Mouse (Mus musculus) liver, embryonic 16.5 days (tissue): Measurements from ENCODE around the gene Kif13a. TPM values are rescaled to one million over a fixed set of nuclear protein-coding genes. Genes with fewer than 3 reads are reported as not detected.

ENCODE experiments used
- ATAC-seq: fragments of 200-750 bp; cut with Nextera tagmentation; 2 replicates; pipeline ENCODE4 v1.8.0; 2017; ENCODE audit warnings: low read depth, mild to moderate bottlenecking, moderate number of reproducible peaks, moderate library complexity
- H3K27ac ChIP-seq: fragments of 300-500 bp; sonication (generic); 2 replicates; pipeline ENCODE4 v1.5.1; 2014; ENCODE audit warnings: mild to moderate bottlenecking, low read length
- H3K27me3 ChIP-seq: fragments of 300-500 bp; sonication (generic); 2 replicates; pipeline ENCODE4 v1.6.1; 2014; ENCODE audit warnings: low read depth, low read length, mixed read lengths; ENCODE audit not compliant: control insufficient read depth, insufficient read depth
- H3K36me3 ChIP-seq: fragments of 300-500 bp; sonication (generic); 2 replicates; pipeline ENCODE4 v1.6.1; 2014; ENCODE audit warnings: mild to moderate bottlenecking; ENCODE audit not compliant: control insufficient read depth, insufficient read depth
- H3K4me1 ChIP-seq: fragments of 300-500 bp; sonication (generic); 2 replicates; pipeline ENCODE4 v1.6.1; 2014; ENCODE audit warnings: low read depth, low read length, mixed read lengths; ENCODE audit not compliant: control insufficient read depth
- H3K4me2 ChIP-seq: fragments of 300-500 bp; sonication (generic); 2 replicates; pipeline ENCODE4 v1.6.1; 2014; ENCODE audit warnings: low read depth, low read length, mixed read lengths
- H3K4me3 ChIP-seq: fragments of 300-500 bp; sonication (generic); 2 replicates; pipeline ENCODE4 v1.5.1; 2014; ENCODE audit warnings: low read depth, mild to moderate bottlenecking, low read length
- H3K9ac ChIP-seq: fragments of 300-500 bp; sonication (generic); 2 replicates; pipeline ENCODE4 v1.6.1; 2014; ENCODE audit warnings: low read depth, low read length
- H3K9me3 ChIP-seq: fragments of 300-500 bp; sonication (generic); replicated peaks from 2 replicates; pipeline ENCODE4 v1.6.1; 2016; ENCODE audit warnings: low read length; ENCODE audit not compliant: control insufficient read depth
- WGBS: fragments of 180-500 bp; shearing (Covaris S2); extraction: QIAGEN DNeasy Blood & Tissue Kit; methylation state at CpG from one replicate; pipeline ENCODE4 v1.1.7; 2014; ENCODE audit not compliant: insufficient replicate concordance; 5-methylcytosine and 5-hydroxymethylcytosine counted together
- polyA plus RNA-seq: library from polyadenylated mRNA; unstranded; fragments of >200 nt; fragmentation: Nextera tagmentation; extraction: Ambion mirVana; gene quantifications from 2 replicates; pipeline ENCODE4 v1.2.1, GENCODE M21; 2015

Gene Kif13a
- polyA plus RNA-seq, 1 experiment from 2014 or later: 1.5 TPM

DNA sequence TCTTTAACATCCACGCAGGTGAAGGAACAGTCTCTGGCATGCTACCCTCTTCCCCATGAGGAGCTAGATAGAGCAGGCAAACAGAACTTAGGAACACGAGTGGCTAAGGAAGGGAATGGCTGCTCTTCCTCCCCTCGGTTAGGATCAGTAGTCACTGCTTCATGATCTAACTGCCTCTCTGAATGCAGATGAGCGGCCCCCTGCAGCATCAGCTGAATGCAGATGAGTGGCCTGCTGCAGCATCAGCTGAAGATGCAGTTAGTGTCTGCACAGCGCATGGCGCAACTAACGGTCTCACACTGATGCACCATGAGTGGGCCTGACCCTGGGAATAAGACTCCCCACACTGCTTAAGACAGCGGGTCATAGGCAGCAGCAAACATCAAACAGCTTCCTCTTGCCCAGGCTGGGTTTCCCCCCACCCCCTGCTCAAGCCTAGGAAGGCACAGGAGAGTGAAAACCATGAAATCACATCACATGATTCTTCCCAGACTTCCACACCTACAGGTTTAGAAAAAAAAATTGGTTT lies 170.3 kb downstream of the Kif13a start:
- no peak overlapping the region for H3K4me2 ChIP-seq
- 74% methylated on average over 8 of the region's 8 CpGs for WGBS
- no peak overlapping the region for H3K9ac ChIP-seq
- H3K4me1 ChIP-seq: no peaks in the 10 kb centered on the region
- H3K9me3 ChIP-seq: no peaks in the 10 kb centered on the region
- no peaks in the 10 kb centered on the region; the same call in 1 of the 2 replicates for H3K36me3 ChIP-seq
- no peak overlapping the region for H3K4me3 ChIP-seq
- H3K27ac ChIP-seq: no peak overlapping the region
- ATAC-seq: no peak
- H3K27me3 ChIP-seq: no peaks in the 10 kb centered on the region

- H3K4me2 ChIP-seq: no peak overlapping the region
- ATAC-seq: no peak
- H3K4me3 ChIP-seq: no peak overlapping the region
- 84% methylated on average over 13 of the region's 13 CpGs for WGBS
- H3K4me1 ChIP-seq: no peaks in the 10 kb centered on the region
- H3K27ac ChIP-seq: no peak overlapping the region
- no peak overlapping the region for H3K9ac ChIP-seq
- H3K9me3 ChIP-seq: no peaks in the 10 kb centered on the region
- no peaks in the 10 kb centered on the region; the same call in 1 of the 2 replicates for H3K36me3 ChIP-seq
- H3K27me3 ChIP-seq: no peaks in the 10 kb centered on the region
Observed at GRCm38 (mm10) chr13:46758627-46759026, 171.0 kb downstream of the Kif13a start.

DNA sequence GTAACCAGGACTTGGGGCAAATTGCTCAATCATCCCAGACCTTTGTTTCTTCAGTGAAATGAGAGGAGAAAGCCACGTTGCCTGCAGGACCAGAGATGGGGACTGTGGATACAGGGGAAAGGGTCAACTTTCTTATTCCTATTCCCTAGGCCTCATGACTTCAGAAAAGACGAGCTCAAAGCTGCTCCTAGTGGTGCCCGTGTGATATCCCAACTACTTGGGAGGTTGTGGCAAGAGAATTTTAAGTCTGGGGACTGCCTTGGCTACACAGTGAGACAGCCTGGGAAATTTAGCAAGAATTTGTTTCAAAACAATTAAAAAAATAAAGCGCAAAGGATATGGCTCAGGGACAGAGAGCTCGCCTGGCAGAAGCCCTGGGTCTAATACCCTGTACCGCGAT lies 171.7 kb downstream of the Kif13a start:
- H3K4me1 ChIP-seq: no peaks in the 10 kb centered on the region
- no peaks in the 10 kb centered on the region; the same call in 1 of the 2 replicates for H3K36me3 ChIP-seq
- no peak overlapping the region for H3K9ac ChIP-seq
- no peak overlapping the region for H3K4me3 ChIP-seq
- H3K27me3 ChIP-seq: no peaks in the 10 kb centered on the region
- H3K9me3 ChIP-seq: no peaks in the 10 kb centered on the region
- WGBS: 76% methylated on average over 7 of the region's 7 CpGs
- no peak overlapping the region for H3K4me2 ChIP-seq
- no peak for ATAC-seq
- no peak overlapping the region for H3K27ac ChIP-seq

DNA sequence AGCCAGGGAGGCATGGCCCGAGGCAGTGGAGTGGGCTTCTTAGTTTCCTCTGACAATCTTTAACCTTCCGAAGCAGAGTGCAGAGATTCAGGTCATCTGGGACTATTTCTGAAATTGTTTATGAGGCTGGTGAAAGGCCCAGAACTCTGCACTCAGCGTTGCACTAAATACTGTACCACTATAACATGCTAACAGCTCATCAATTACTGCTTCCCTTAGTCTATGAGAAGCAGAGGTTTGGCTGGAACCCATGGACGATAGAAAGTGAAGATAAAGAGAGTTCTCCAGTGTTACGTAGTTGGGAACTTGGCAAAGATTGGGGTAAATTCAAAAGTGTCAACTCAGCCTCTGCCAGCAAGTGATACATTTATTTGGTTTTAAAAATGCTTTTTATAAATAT lies 176.4 kb downstream of the Kif13a start:
- no peak overlapping the region for H3K27ac ChIP-seq
- H3K36me3 ChIP-seq: no peaks in the 10 kb centered on the region; the same call in 1 of the 2 replicates
- no peaks in the 10 kb centered on the region for H3K9me3 ChIP-seq
- no peak for ATAC-seq
- no peak overlapping the region for H3K4me2 ChIP-seq
- no peak overlapping the region for H3K4me3 ChIP-seq
- H3K4me1 ChIP-seq: peaks cover 2% of the 10 kb centered on the region
- H3K9ac ChIP-seq: no peak overlapping the region
- WGBS: 69% methylated on average over 5 of the region's 5 CpGs
- H3K27me3 ChIP-seq: no peaks in the 10 kb centered on the region

DNA sequence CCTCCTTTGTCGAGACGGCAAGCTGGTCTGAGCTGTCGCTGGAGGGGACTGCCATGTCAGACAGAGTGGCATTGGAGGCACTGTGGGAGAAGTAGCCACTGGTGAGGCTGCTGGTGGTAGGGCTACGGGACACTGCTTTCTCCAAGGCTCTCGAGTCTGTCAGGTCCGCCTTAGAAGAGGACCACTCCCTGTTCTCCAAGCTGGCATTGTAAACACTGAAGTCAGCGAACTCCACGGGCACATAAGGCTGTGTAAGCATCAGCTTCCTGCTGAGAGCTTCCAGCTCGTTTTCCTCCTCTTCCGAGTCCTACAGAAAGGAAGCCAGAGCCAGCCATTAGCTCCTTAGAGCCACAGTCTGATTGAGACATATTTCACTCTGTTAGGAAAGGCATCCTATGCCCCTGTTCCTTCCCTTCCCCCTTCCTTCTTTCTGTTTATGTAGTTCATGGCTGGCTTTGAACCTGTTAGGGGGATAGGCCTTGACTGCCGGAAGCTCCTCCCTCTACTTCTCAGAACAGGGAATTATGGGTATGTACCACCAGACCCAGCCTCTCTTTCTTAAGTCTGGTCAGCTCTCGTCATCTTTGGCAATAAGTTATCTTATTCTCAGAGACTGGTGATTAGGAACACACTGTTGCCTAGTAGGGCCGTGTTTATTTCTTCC lies 177.0 kb downstream of the Kif13a start:
- peaks cover 8% of the 10 kb centered on the region for H3K4me1 ChIP-seq
- no peak overlapping the region for H3K27ac ChIP-seq
- no peak overlapping the region for H3K9ac ChIP-seq
- ATAC-seq: no peak
- H3K36me3 ChIP-seq: no peaks in the 10 kb centered on the region; the same call in 1 of the 2 replicates
- H3K4me2 ChIP-seq: no peak overlapping the region
- no peaks in the 10 kb centered on the region for H3K9me3 ChIP-seq
- no peak overlapping the region for H3K4me3 ChIP-seq
- H3K27me3 ChIP-seq: no peaks in the 10 kb centered on the region
- 73% methylated on average over 13 of the region's 13 CpGs for WGBS

GRCm38 (mm10) chr13:46748138-46748873 lies 181.4 kb downstream of the Kif13a start:
- H3K4me2 ChIP-seq: no peak overlapping the region
- no peaks in the 10 kb centered on the region for H3K27me3 ChIP-seq
- H3K9ac ChIP-seq: no peak overlapping the region
- 29% methylated on average over 5 of the region's 5 CpGs for WGBS
- H3K4me1 ChIP-seq: peaks cover 8% of the 10 kb centered on the region
- no peaks in the 10 kb centered on the region; the same call in 1 of the 2 replicates for H3K36me3 ChIP-seq
- 0 out of 2 replicates have a peak overlapping the region, but pooled peaks have one; percentile 35 for H3K27ac ChIP-seq
- peak; percentile 79 for ATAC-seq
- no peak overlapping the region for H3K4me3 ChIP-seq
- no peaks in the 10 kb centered on the region for H3K9me3 ChIP-seq

DNA sequence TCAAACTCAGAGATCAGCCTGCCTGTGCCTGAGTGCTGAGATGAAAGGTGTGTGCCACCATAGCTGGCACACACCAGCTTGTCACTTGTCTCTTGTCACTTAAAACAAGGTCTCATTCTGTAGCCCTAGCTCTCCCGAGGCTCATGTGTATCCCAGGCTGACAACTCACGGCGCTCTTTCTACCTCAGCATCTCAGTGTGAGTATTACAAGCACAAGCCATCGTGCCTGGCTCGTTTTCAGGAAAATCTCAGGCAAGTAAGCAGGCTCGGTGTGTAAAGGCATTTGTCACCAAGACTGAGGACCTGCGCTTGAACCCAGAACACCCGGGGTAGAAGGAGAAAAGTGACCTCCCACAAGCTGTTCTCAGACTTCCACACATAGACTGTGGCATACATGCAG lies 185.8 kb downstream of the Kif13a start:
- WGBS: 71% methylated on average over 8 of the region's 8 CpGs

GRCm38 (mm10) chr13:46742367-46742766 lies 187.3 kb downstream of the Kif13a start:
- H3K4me3 ChIP-seq: no peak overlapping the region
- 37% methylated on average over 2 of the region's 2 CpGs for WGBS
- no peak overlapping the region for H3K4me2 ChIP-seq
- H3K4me1 ChIP-seq: peaks cover 5% of the 10 kb centered on the region
- H3K9ac ChIP-seq: no peak overlapping the region
- no peak overlapping the region for H3K27ac ChIP-seq
- H3K36me3 ChIP-seq: no peaks in the 10 kb centered on the region
- H3K27me3 ChIP-seq: no peaks in the 10 kb centered on the region
- peak; percentile 79 for ATAC-seq
- H3K9me3 ChIP-seq: no peaks in the 10 kb centered on the region

More for the DNA sequence above, 185.8 kb downstream of the Kif13a start:
- H3K27ac ChIP-seq: no peak overlapping the region
- no peaks in the 10 kb centered on the region for H3K36me3 ChIP-seq
- ATAC-seq: no peak
- H3K27me3 ChIP-seq: no peaks in the 10 kb centered on the region
- no peak overlapping the region for H3K4me3 ChIP-seq
- H3K4me1 ChIP-seq: peaks cover 13% of the 10 kb centered on the region
- H3K9me3 ChIP-seq: no peaks in the 10 kb centered on the region
- no peak overlapping the region for H3K4me2 ChIP-seq
- no peak overlapping the region for H3K9ac ChIP-seq

DNA sequence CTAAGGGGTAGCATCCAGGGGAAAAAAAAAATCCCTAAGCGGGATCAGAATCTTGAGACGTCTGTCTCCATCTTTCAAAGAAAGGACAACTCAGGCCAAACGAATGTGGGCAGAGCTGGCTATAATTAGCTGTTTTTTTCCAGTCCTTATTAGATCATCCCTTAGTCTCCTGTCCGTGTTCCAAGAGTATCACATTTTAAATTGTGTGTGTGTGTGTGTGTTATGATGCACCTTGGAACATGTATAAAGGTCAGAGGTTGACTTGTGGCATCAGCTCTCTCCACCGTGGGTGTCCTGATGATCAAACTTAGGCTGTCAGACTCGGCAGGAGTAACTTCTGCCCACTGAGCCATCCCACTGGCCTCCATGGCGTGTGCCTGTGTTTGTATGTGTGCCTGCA lies 190.2 kb downstream of the Kif13a start:
- Histone ChIP-seq H3K9me3 (no peaks in the 10 kb centered on the region), H3K36me3 (no peaks in the 10 kb centered on the region), H3K9ac (no peak overlapping the region), H3K27ac (no peak overlapping the region), H3K4me3 (no peak overlapping the region), H3K4me2 (no peak overlapping the region), H3K27me3 (no peaks in the 10 kb centered on the region), H3K4me1 (peaks cover 17% of the 10 kb centered on the region)
- no peak for ATAC-seq
- WGBS: 73% methylated on average over 7 of the region's 7 CpGs
